Mouse (Mus musculus) cerebellum, adult 2 months (tissue): Measurements from ENCODE around the gene Tubd1.

Experiments
- CTCF ChIP-seq: fragments of 200-500 bp; IDR thresholded peaks from 2 replicates; pipeline ENCODE4 v1.5.1; 2011; ENCODE audit warnings: low read depth, mild to moderate bottlenecking, control low read depth, low read length, moderate library complexity, borderline replicate concordance; ENCODE audit not compliant: insufficient read depth
- POLR2A ChIP-seq: fragments of 200-500 bp; IDR thresholded peaks from 2 replicates; pipeline ENCODE4 v1.6.1; 2011; ENCODE audit warnings: low read length, control low read depth, borderline replicate concordance; ENCODE audit not compliant: insufficient read depth

- TF ChIP-seq CTCF (no peak), POLR2A (no peak)
These were observed 63.1 kb downstream of the Tubd1 start for GRCm38 (mm10) chr11:86607808-86608350.
